Mouse (Mus musculus) lung, adult 2 months (tissue): ENCODE results near the gene Zbtb18.

Experiments used
- CTCF ChIP-seq: fragments of 200-500 bp; IDR thresholded peaks from 2 replicates; pipeline ENCODE4 v1.5.1; 2011; ENCODE audit warnings: mild to moderate bottlenecking, low read length, control low read depth; ENCODE audit not compliant: insufficient read depth
- POLR2A ChIP-seq: fragments of 200-500 bp; IDR thresholded peaks from 2 replicates; pipeline ENCODE4 v1.6.1; 2011; ENCODE audit warnings: low read depth, mild to moderate bottlenecking, control low read depth, low read length, borderline replicate concordance; ENCODE audit errors: extremely low read depth

DNA sequence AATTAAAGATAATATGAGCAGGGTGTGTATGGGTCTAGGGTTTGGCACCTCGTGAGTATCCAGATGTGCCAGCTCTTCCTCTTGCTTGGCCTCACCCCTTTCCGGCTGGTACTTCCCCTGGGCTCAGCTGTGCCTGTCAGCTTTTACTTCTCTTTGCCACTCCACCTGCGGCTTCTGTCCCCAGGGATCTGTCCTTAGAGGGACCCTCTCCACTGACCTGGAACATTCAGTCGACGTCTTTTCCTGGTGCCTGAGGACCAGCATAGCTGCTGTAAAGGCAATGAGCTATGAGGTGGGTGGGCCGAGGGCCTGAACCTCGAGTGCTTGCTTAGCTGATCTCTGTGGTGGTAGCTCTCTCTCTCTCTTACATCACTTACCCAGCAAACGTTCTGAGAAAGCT is 25.0 kb downstream of the Zbtb18 start:
- no peak for TF ChIP-seq CTCF
- no peak for TF ChIP-seq POLR2A
